Mouse (Mus musculus): ENCODE measurements around the gene Gm20708. TPM values are rescaled to one million over a fixed set of nuclear protein-coding genes. Genes with fewer than 3 reads are reported as not detected.
"Not testable (repeated sequence)": the region's sequence is repeated elsewhere in the genome, so short reads cannot be mapped to it uniquely, and the experiment has no call there.

The Gm20708 gene
- polyA plus RNA-seq, 1 experiment, result 12.3 TPM

GRCm38 (mm10) chr11:117826916-117827315 lies 17.4 kb downstream of the Gm20708 start:
- WGBS, result 64% methylated on average over 8 of the region's 8 CpGs
- peak overlapping the region; percentile 53; the same call in 1 of the 2 replicates for H3K27ac ChIP-seq (ENCODE audit: control insufficient read depth, insufficient read depth, low read depth, low read length, poor library complexity)
- peak overlapping the region; percentile 50 for H3K4me3 ChIP-seq (replicated peaks; ENCODE audit: control insufficient read depth, low read depth, low read length)

GRCm38 (mm10) chr11:117827386-117827785 lies 17.9 kb downstream of the Gm20708 start:
- Histone ChIP-seq H3K27ac (ENCODE audit: control insufficient read depth, insufficient read depth, low read depth, low read length, poor library complexity) (peak overlapping the region; percentile 53), H3K4me3 (replicated peaks; ENCODE audit: control insufficient read depth, low read depth, low read length) (peak overlapping the region; percentile 50), H3K4me1 (ENCODE audit: control insufficient read depth, insufficient read depth, low read length) (peaks cover 9% of the 10 kb centered on the region)
- 35% methylated on average over 3 of the region's 3 CpGs for WGBS
- TF ChIP-seq POLR2A (IDR thresholded peaks at IDR 0.05; ENCODE audit: borderline replicate concordance, control insufficient read depth, low read depth, low read length), result no peak
- TF ChIP-seq CTCF (IDR thresholded peaks at IDR 0.05; ENCODE audit: control insufficient read depth, insufficient read depth, low read length), result no peak

More at GRCm38 (mm10) chr11:117826916-117827315, 17.4 kb downstream of the Gm20708 start:
- no peak for TF ChIP-seq POLR2A (IDR thresholded peaks at IDR 0.05; ENCODE audit: borderline replicate concordance, control insufficient read depth, low read depth, low read length)
- TF ChIP-seq CTCF (IDR thresholded peaks at IDR 0.05; ENCODE audit: control insufficient read depth, insufficient read depth, low read length), result no peak
- H3K4me1 ChIP-seq (ENCODE audit: control insufficient read depth, insufficient read depth, low read length), result peaks cover 10% of the 10 kb centered on the region

- Histone ChIP-seq H3K4me3 (replicated peaks; ENCODE audit: control insufficient read depth, low read depth, low read length) (peak overlapping the region; percentile 40), H3K27ac (ENCODE audit: control insufficient read depth, insufficient read depth, low read depth, low read length, poor library complexity) (peak overlapping the region; percentile 79), H3K4me1 (ENCODE audit: control insufficient read depth, insufficient read depth, low read length) (peaks cover 12% of the 10 kb centered on the region)
- WGBS, result 25% methylated on average over 18 of the region's 18 CpGs
- TF ChIP-seq CTCF (IDR thresholded peaks at IDR 0.05; ENCODE audit: control insufficient read depth, insufficient read depth, low read length) (no peak), POLR2A (IDR thresholded peaks at IDR 0.05; ENCODE audit: borderline replicate concordance, control insufficient read depth, low read depth, low read length) (no peak)
These were observed 18.9 kb downstream of the Gm20708 start for GRCm38 (mm10) chr11:117828149-117828887.

GRCm38 (mm10) chr11:117828888-117829604 lies 19.6 kb downstream of the Gm20708 start:
- Histone ChIP-seq H3K27ac (ENCODE audit: control insufficient read depth, insufficient read depth, low read depth, low read length, poor library complexity) (peak overlapping the region; percentile 79), H3K4me3 (replicated peaks; ENCODE audit: control insufficient read depth, low read depth, low read length) (no peak overlapping the region), H3K4me1 (ENCODE audit: control insufficient read depth, insufficient read depth, low read length) (peaks cover 12% of the 10 kb centered on the region)
- 32% methylated on average over 9 of the region's 9 CpGs for WGBS
- TF ChIP-seq POLR2A (IDR thresholded peaks at IDR 0.05; ENCODE audit: borderline replicate concordance, control insufficient read depth, low read depth, low read length), result no peak
- no peak for TF ChIP-seq CTCF (IDR thresholded peaks at IDR 0.05; ENCODE audit: control insufficient read depth, insufficient read depth, low read length)

GRCm38 (mm10) chr11:117829671-117830215 lies 20.3 kb downstream of the Gm20708 start:
- H3K4me3 ChIP-seq (replicated peaks; ENCODE audit: control insufficient read depth, low read depth, low read length), result no peak overlapping the region
- H3K27ac ChIP-seq (ENCODE audit: control insufficient read depth, insufficient read depth, low read depth, low read length, poor library complexity), result peak overlapping the region; percentile 79
- WGBS, result 62% methylated on average over 2 of the region's 2 CpGs
- no peak for TF ChIP-seq CTCF (IDR thresholded peaks at IDR 0.05; ENCODE audit: control insufficient read depth, insufficient read depth, low read length)
- TF ChIP-seq POLR2A (IDR thresholded peaks at IDR 0.05; ENCODE audit: borderline replicate concordance, control insufficient read depth, low read depth, low read length), result no peak
- H3K4me1 ChIP-seq (ENCODE audit: control insufficient read depth, insufficient read depth, low read length), result peaks cover 12% of the 10 kb centered on the region

- H3K27ac ChIP-seq (ENCODE audit: control insufficient read depth, insufficient read depth, low read depth, low read length, poor library complexity), result peak overlapping the region; percentile 79
- peaks cover 12% of the 10 kb centered on the region for H3K4me1 ChIP-seq (ENCODE audit: control insufficient read depth, insufficient read depth, low read length)
- 32% methylated on average over 9 of the region's 9 CpGs for WGBS
- no peak for TF ChIP-seq POLR2A (IDR thresholded peaks at IDR 0.05; ENCODE audit: borderline replicate concordance, control insufficient read depth, low read depth, low read length)
- no peak for TF ChIP-seq CTCF (IDR thresholded peaks at IDR 0.05; ENCODE audit: control insufficient read depth, insufficient read depth, low read length)
- H3K4me3 ChIP-seq (replicated peaks; ENCODE audit: control insufficient read depth, low read depth, low read length), result peak overlapping the region; percentile 50
These were observed 20.9 kb downstream of the Gm20708 start for GRCm38 (mm10) chr11:117830401-117830800.

- WGBS, result 4% methylated on average over 28 of the region's 28 CpGs
- TF ChIP-seq CTCF (IDR thresholded peaks at IDR 0.05; ENCODE audit: control insufficient read depth, insufficient read depth, low read length) (peak; percentile 85), POLR2A (IDR thresholded peaks at IDR 0.05; ENCODE audit: borderline replicate concordance, control insufficient read depth, low read depth, low read length) (peak; percentile 58; the same call in 1 of the 2 replicates)
- Histone ChIP-seq H3K4me1 (ENCODE audit: control insufficient read depth, insufficient read depth, low read length) (peaks cover 14% of the 10 kb centered on the region), H3K27ac (ENCODE audit: control insufficient read depth, insufficient read depth, low read depth, low read length, poor library complexity) (peak overlapping the region; percentile 96), H3K4me3 (replicated peaks; ENCODE audit: control insufficient read depth, low read depth, low read length) (peak overlapping the region; percentile 91)
These were observed 22.9 kb downstream of the Gm20708 start for GRCm38 (mm10) chr11:117832086-117832969.

- peaks cover 11% of the 10 kb centered on the region for H3K4me1 ChIP-seq (ENCODE audit: control insufficient read depth, insufficient read depth, low read length)
- H3K4me3 ChIP-seq (replicated peaks; ENCODE audit: control insufficient read depth, low read depth, low read length); H3K27ac ChIP-seq (ENCODE audit: control insufficient read depth, insufficient read depth, low read depth, low read length, poor library complexity): not testable (repeated sequence)
- WGBS, result 88% methylated on average over 6 of the region's 6 CpGs
These were observed 24.0 kb downstream of the Gm20708 start for GRCm38 (mm10) chr11:117833509-117833908.

All from bone marrow, adult 2 months (tissue).